Mouse (Mus musculus) liver, adult 2 months (tissue): ENCODE data around the gene Dok4. TPM values are rescaled to one million over a fixed set of nuclear protein-coding genes. Genes with fewer than 3 reads are reported as not detected.

Experiments used
- DNase-seq: peaks from one replicate; pipeline ENCODE4 v3.0.0-alpha.2; 2011; ENCODE audit warnings: low read depth, low spot score; ENCODE audit errors: extremely low read depth
- H3K27ac ChIP-seq: fragments of 200-500 bp; replicated peaks from 2 replicates; pipeline ENCODE4 v1.5.1; 2012; ENCODE audit warnings: low read depth, mild to moderate bottlenecking, control low read depth, inconsistent platforms, low read length; ENCODE audit not compliant: insufficient read depth
- H3K27me3 ChIP-seq: fragments of 200-500 bp; 2 replicates; pipeline ENCODE4 v1.6.1; 2012; ENCODE audit warnings: mild to moderate bottlenecking, moderate library complexity, low read length, inconsistent platforms; ENCODE audit not compliant: control insufficient read depth, insufficient read depth
- H3K36me3 ChIP-seq: fragments of 200-500 bp; 2 replicates; pipeline ENCODE4 v1.6.1; 2012; ENCODE audit warnings: low read length, inconsistent platforms; ENCODE audit not compliant: control insufficient read depth, insufficient read depth
- H3K4me1 ChIP-seq: fragments of 200-500 bp; 2 replicates; pipeline ENCODE4 v1.6.1; 2011; ENCODE audit warnings: low read length; ENCODE audit not compliant: control insufficient read depth, insufficient read depth
- H3K4me3 ChIP-seq: fragments of 200-500 bp; 2 replicates; pipeline ENCODE4 v1.5.1; 2011; ENCODE audit warnings: low read depth, mild to moderate bottlenecking, control low read depth, low read length, moderate library complexity; ENCODE audit not compliant: insufficient read depth
- H3K79me2 ChIP-seq: fragments of 200-500 bp; 2 replicates; pipeline ENCODE4 v1.6.1; 2012; ENCODE audit warnings: inconsistent platforms, mild to moderate bottlenecking, low read length, moderate library complexity; ENCODE audit not compliant: control insufficient read depth, insufficient read depth
- H3K9ac ChIP-seq: fragments of 200-500 bp; 2 replicates; pipeline ENCODE4 v1.6.1; 2012; ENCODE audit warnings: low read depth, mild to moderate bottlenecking, control low read depth, inconsistent platforms, low read length
- CTCF ChIP-seq: fragments of 200-500 bp; IDR thresholded peaks from 2 replicates; pipeline ENCODE4 v1.5.1; 2011; ENCODE audit warnings: low read depth, low read length, control low read depth
- POLR2A ChIP-seq: fragments of 200-500 bp; IDR thresholded peaks from 2 replicates; pipeline ENCODE4 v1.6.1; 2011; ENCODE audit warnings: low read length, control low read depth; ENCODE audit not compliant: insufficient read depth; ENCODE audit errors: extremely low read depth
- WGBS: fragments of 180-500 bp; shearing (Covaris S2); methylation state at CpG from one replicate; pipeline ENCODE4 v1.1.7; 2018; 5-methylcytosine and 5-hydroxymethylcytosine counted together
- polyA plus RNA-seq: library from polyadenylated mRNA; depleted of rRNA; stranded (reverse); fragments of >200 nt; gene quantifications from 2 replicates; pipeline ENCODE4 v1.2.3, GENCODE M21; 2012
- total RNA-seq: library from RNA; depleted of rRNA; stranded (reverse); fragments of >200 nt; gene quantifications from 2 replicates; pipeline ENCODE4 v1.2.3, GENCODE M21; 2014

Dok4 gene
- total and polyA plus RNA-seq, 2 experiments, result 0.83 to 1.5 TPM

GRCm38 (mm10) chr8:94917352-94917751 lies 41.2 kb upstream of the Dok4 start:
- Histone ChIP-seq H3K9ac (peak overlapping the region; percentile 75), H3K79me2 (no peaks in the 10 kb centered on the region), H3K4me3 (peak overlapping the region; percentile 70), H3K4me1 (no peaks in the 10 kb centered on the region), H3K36me3 (no peaks in the 10 kb centered on the region), H3K27me3 (peaks cover 12% of the 10 kb centered on the region), H3K27ac (no peak overlapping the region)
- 4% methylated on average over 27 of the region's 27 CpGs for WGBS
- TF ChIP-seq POLR2A, result no peak
- peak; percentile 44; the same call in 1 of the 2 replicates for TF ChIP-seq CTCF
- DNase-seq, result peak; percentile 26

GRCm38 (mm10) chr8:94916960-94917324 lies 40.8 kb upstream of the Dok4 start:
- no peaks in the 10 kb centered on the region for H3K4me1 ChIP-seq
- WGBS, result 37% methylated on average over 10 of the region's 10 CpGs
- no peak overlapping the region for H3K27ac ChIP-seq

GRCm38 (mm10) chr8:94916311-94916959 lies 40.3 kb upstream of the Dok4 start:
- H3K79me2 ChIP-seq, result no peaks in the 10 kb centered on the region
- H3K4me1 ChIP-seq, result no peaks in the 10 kb centered on the region
- 48% methylated on average over 9 of the region's 9 CpGs for WGBS
- H3K27ac ChIP-seq, result no peak overlapping the region
- no peak overlapping the region for H3K9ac ChIP-seq
- H3K36me3 ChIP-seq, result no peaks in the 10 kb centered on the region
- TF ChIP-seq CTCF, result no peak
- TF ChIP-seq POLR2A, result no peak
- H3K4me3 ChIP-seq, result no peak overlapping the region
- no peak for DNase-seq
- H3K27me3 ChIP-seq, result peaks cover 12% of the 10 kb centered on the region

More at GRCm38 (mm10) chr8:94916960-94917324, 40.8 kb upstream of the Dok4 start:
- Histone ChIP-seq H3K27me3 (peaks cover 12% of the 10 kb centered on the region), H3K36me3 (no peaks in the 10 kb centered on the region), H3K9ac (peak overlapping the region; percentile 17; the same call in 1 of the 2 replicates), H3K79me2 (no peaks in the 10 kb centered on the region), H3K4me3 (peak overlapping the region; percentile 70)
- DNase-seq, result no peak
- TF ChIP-seq CTCF, result no peak
- TF ChIP-seq POLR2A, result no peak

GRCm38 (mm10) chr8:94914701-94915101 lies 38.6 kb upstream of the Dok4 start:
- Histone ChIP-seq H3K27me3 (peaks cover 12% of the 10 kb centered on the region), H3K79me2 (no peaks in the 10 kb centered on the region), H3K4me1 (no peaks in the 10 kb centered on the region), H3K4me3 (no peak overlapping the region), H3K36me3 (no peaks in the 10 kb centered on the region), H3K9ac (no peak overlapping the region), H3K27ac (no peak overlapping the region)
- TF ChIP-seq CTCF (no peak), POLR2A (no peak)
- no peak for DNase-seq
- 86% methylated on average over 3 of the region's 3 CpGs for WGBS

DNA sequence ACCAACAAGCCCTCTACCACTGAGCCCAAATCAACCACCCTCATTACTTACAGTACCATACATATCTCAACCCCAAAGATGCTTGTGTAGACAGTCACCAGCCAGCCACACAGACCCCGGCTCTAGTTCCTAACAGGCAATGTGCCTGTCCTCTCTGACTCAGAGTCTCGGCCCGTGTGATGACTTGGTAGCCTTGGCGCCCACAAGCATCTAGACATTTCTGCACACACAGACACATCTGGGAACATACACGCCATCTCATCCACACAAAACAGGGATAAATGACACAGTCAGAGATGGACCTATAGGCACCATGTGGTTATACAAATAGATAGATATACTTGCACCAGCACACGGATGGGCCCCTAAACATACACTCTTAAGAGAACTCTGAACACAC lies 38.1 kb upstream of the Dok4 start:
- H3K27ac ChIP-seq, result no peak overlapping the region
- H3K27me3 ChIP-seq, result peaks cover 12% of the 10 kb centered on the region
- no peaks in the 10 kb centered on the region for H3K36me3 ChIP-seq
- no peaks in the 10 kb centered on the region for H3K4me1 ChIP-seq
- no peaks in the 10 kb centered on the region for H3K79me2 ChIP-seq
- 91% methylated on average over 6 of the region's 6 CpGs for WGBS
- no peak overlapping the region for H3K9ac ChIP-seq
- DNase-seq, result no peak
- TF ChIP-seq CTCF, result no peak
- no peak for TF ChIP-seq POLR2A
- H3K4me3 ChIP-seq, result no peak overlapping the region

DNA sequence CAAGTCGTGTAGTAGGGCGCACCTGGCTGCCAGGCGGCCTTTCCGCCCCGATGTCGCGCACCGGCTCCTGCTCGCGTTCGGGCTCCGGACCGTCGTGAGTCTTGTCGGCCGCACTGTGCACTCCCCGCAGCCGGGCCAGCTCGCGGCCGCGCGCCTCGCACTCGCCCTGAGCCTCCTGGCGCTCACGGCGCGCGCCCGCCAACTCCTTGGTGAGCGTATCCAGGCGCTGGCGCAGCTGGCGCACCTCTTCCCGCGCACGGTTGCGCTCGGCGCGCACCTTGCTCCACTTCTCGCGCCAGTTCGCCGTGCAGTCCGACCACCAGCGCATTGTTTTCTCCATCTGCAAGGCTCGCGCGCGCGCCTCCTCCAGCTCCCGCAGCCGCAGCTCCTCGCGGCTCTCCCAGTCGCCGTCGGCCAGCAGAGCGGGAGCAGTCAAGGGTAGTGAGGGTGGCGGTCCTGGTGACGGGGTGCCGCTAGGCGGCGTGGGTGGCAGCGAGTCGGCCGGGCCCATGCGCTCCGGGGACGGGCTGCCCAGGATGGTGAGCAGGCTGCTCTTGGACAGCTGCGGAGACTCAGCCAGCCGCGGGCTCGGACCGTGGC lies 37.0 kb upstream of the Dok4 start:
- Histone ChIP-seq H3K4me1 (no peaks in the 10 kb centered on the region), H3K4me3 (peak overlapping the region; percentile 16; the same call in 1 of the 2 replicates), H3K27me3 (peaks cover 10% of the 10 kb centered on the region), H3K27ac (no peak overlapping the region), H3K79me2 (no peaks in the 10 kb centered on the region), H3K9ac (no peak overlapping the region), H3K36me3 (no peaks in the 10 kb centered on the region)
- 27% methylated on average over 77 of the region's 77 CpGs for WGBS
- peak; percentile 63 for TF ChIP-seq CTCF
- TF ChIP-seq POLR2A, result no peak
- no peak for DNase-seq
